Mouse (Mus musculus): Measurements from ENCODE around the gene Atp13a1. TPM values are rescaled to one million over a fixed set of nuclear protein-coding genes. Genes with fewer than 3 reads are reported as not detected.

Atp13a1 gene
- total RNA-seq, 2 experiments from 2014 or later = 36.0 to 37.2 TPM

- DNase-seq (ENCODE audit: low spot score in 2 of 2) = no peak
Measured at GRCm38 (mm10) chr8:69847167-69848065, 56.5 kb downstream of the Atp13a1 start.

GRCm38 (mm10) chr8:69848951-69849350 lies 58.0 kb downstream of the Atp13a1 start:
- no peak for DNase-seq (ENCODE audit: low spot score in 2 of 2)

- DNase-seq (ENCODE audit: low spot score in 2 of 2) = no peak
Measured at GRCm38 (mm10) chr8:69849899-69850298, 58.9 kb downstream of the Atp13a1 start.

GRCm38 (mm10) chr8:69850926-69851506 lies 60.1 kb downstream of the Atp13a1 start:
- DNase-seq (ENCODE audit: low spot score in 2 of 2) = no peak

GRCm38 (mm10) chr8:69853869-69854268 lies 62.9 kb downstream of the Atp13a1 start:
- no peak for DNase-seq (ENCODE audit: low spot score in 2 of 2)

Other genes starting within 250 kb of the Atp13a1 start
- gene Zfp868, start 165.6 kb upstream of the Atp13a1 start, total RNA-seq (2021) = 10 to 100 TPM; 14.9 to 15.6 TPM
- 1 to 10 TPM; 5.5 TPM for gene Zfp964, start 136.7 kb upstream of the Atp13a1 start, total RNA-seq (2021)
- 10 to 100 TPM; 19.5 to 21.2 TPM for gene Zfp869, start 80.4 kb upstream of the Atp13a1 start, total RNA-seq (2021)
- gene Zfp963, start 41.2 kb upstream of the Atp13a1 start, total RNA-seq (2021) = 1 to 10 TPM; 4.6 to 5.0 TPM
- 1 to 10 TPM in 1 of 2 experiments, under 1 TPM in 1; 0.91 to 3.0 TPM for gene Gm20422, start 16.3 kb upstream of the Atp13a1 start, total RNA-seq (2021)
- 10 to 100 TPM; 25.6 to 27.0 TPM for gene Zfp866, start within 50 bp of the Atp13a1 start, total RNA-seq (2021)
- 10 to 100 TPM; 12.1 to 13.3 TPM for gene Gmip, start 17.5 kb downstream of the Atp13a1 start, total RNA-seq (2021)
- under 1 TPM; 0.43 to 0.50 TPM for gene Lpar2, start 31.3 kb downstream of the Atp13a1 start, total RNA-seq (2021)
- gene Pbx4, start 41.3 kb downstream of the Atp13a1 start, total RNA-seq (2021) = 10 to 100 TPM; 12.4 to 14.0 TPM
- under 1 TPM; 0.48 to 0.59 TPM for gene Cilp2, start 96.5 kb downstream of the Atp13a1 start, total RNA-seq (2021)
- under 1 TPM; 0.25 to 0.33 TPM for gene Tssk6, start 111.0 kb downstream of the Atp13a1 start, total RNA-seq (2021)
- 100 to 1,000 TPM; 154 to 158 TPM for gene Ndufa13, start 111.4 kb downstream of the Atp13a1 start, total RNA-seq (2021)
- gene Yjefn3, start 111.5 kb downstream of the Atp13a1 start, total RNA-seq (2021) = 10 to 100 TPM; 37.5 to 39.6 TPM
- 10 to 100 TPM; 32.5 to 37.3 TPM for gene Gatad2a, start 205.2 kb downstream of the Atp13a1 start, total RNA-seq (2021)

All from layer of hippocampus, adult 18-20 months (tissue).